Mouse (Mus musculus): Measurements from ENCODE around the gene Klf5. TPM values are rescaled to one million over a fixed set of nuclear protein-coding genes. Genes with fewer than 3 reads are reported as not detected.

Gene Klf5
- polyA plus RNA-seq, 1 experiment = 52.0 TPM

DNA sequence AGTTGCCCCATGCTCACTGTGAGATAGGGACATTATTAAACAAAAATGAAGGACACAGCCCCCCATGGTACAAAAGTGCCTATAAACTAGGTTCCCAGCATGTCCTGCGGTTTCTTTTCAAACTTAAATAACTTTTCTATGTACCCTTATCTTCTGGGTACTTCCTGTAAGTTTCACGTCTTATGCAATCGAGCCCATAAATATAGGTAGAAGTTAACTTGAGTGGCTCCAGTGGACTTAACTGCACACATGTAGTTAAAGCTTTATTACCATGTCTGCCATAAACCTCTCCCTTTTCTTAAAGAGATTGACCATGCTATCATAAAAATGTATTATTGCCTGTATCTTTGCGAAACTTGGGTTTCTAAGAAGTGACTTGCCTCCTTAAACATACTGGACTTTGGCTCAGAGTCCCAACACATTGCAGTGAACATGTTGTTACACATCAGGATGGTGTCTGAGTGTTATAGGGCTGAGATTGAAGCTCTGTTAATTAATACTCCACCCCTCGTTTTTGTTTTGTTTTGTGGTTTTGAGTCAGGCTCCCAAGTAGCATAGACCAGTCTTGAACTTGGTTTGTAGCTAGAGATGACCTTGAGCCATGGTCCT, 17.6 kb upstream of the Klf5 start:
- Histone ChIP-seq H3ac (ENCODE audit: control insufficient read depth, insufficient read length) (no peak overlapping the region), H3K4me3 (no peak overlapping the region), H3K79me2 (ENCODE audit: control insufficient read depth, insufficient read depth) (no peaks in the 10 kb centered on the region), H3K27me3 (ENCODE audit: control insufficient read depth, insufficient read depth, insufficient read length) (no peaks in the 10 kb centered on the region), H3K4me2 (ENCODE audit: low read depth) (no peak overlapping the region), H3K36me3 (ENCODE audit: control insufficient read depth, insufficient read depth) (no peaks in the 10 kb centered on the region)
- TF ChIP-seq MYOG (IDR thresholded peaks at IDR 0.05; ENCODE audit: control insufficient read depth in 1 of 3, insufficient read depth in 1 of 3, insufficient read length in 2 of 3, low read depth in 2 of 3) (no peak), TCF12 (IDR thresholded peaks at IDR 0.05; ENCODE audit: insufficient read depth, poor library complexity, severe bottlenecking) (no peak), POLR2AphosphoS2 (IDR thresholded peaks at IDR 0.05; ENCODE audit: insufficient read length, low read depth) (no peak)

DNA sequence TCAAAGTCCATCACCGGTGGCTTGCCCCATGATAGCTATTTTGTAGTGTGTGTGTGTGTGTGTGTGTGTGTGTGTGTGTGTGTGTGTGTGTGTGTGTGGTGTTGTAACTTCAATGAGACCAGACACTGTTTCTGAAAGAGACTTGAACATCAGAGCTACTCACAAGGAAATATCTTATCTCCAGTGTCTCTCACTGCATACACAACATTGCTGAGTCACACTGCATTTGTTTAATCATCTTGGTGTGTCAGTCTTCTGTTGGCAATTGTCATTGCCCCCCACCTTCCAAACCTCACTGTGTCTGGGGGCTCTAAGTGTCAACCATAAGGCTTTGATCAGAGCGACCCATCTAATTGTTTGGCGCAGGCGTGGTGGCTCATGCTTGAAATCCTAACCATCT, 13.0 kb upstream of the Klf5 start:
- Histone ChIP-seq H3K27me3 (ENCODE audit: control insufficient read depth, insufficient read depth, insufficient read length) (no peaks in the 10 kb centered on the region), H3K79me2 (ENCODE audit: control insufficient read depth, insufficient read depth) (no peaks in the 10 kb centered on the region), H3K36me3 (ENCODE audit: control insufficient read depth, insufficient read depth) (no peaks in the 10 kb centered on the region), H3K4me2 (ENCODE audit: low read depth) (no peak overlapping the region), H3K4me3 (no peak overlapping the region), H3ac (ENCODE audit: control insufficient read depth, insufficient read length) (no peak overlapping the region)
- TF ChIP-seq POLR2AphosphoS2 (IDR thresholded peaks at IDR 0.05; ENCODE audit: insufficient read length, low read depth) = no peak
- no peak for TF ChIP-seq CEBPB (IDR thresholded peaks at IDR 0.05; ENCODE audit: insufficient read depth, poor library complexity, severe bottlenecking)
- TF ChIP-seq POLR2A (IDR thresholded peaks at IDR 0.05; ENCODE audit: insufficient read length, low read depth) = no peak
- TF ChIP-seq MAX (IDR thresholded peaks at IDR 0.05; ENCODE audit: low read depth) = no peak
- TF ChIP-seq TCF3 (IDR thresholded peaks at IDR 0.05; ENCODE audit: insufficient read length, low read depth) = no peak
- TF ChIP-seq USF1 (IDR thresholded peaks at IDR 0.05; ENCODE audit: low read depth) = no peak
- no peak for TF ChIP-seq SRF (IDR thresholded peaks at IDR 0.05; ENCODE audit: control insufficient read depth, insufficient read length, low read depth)
- TF ChIP-seq REST (IDR thresholded peaks at IDR 0.05; ENCODE audit: insufficient read depth, insufficient read length) = no peak

DNA sequence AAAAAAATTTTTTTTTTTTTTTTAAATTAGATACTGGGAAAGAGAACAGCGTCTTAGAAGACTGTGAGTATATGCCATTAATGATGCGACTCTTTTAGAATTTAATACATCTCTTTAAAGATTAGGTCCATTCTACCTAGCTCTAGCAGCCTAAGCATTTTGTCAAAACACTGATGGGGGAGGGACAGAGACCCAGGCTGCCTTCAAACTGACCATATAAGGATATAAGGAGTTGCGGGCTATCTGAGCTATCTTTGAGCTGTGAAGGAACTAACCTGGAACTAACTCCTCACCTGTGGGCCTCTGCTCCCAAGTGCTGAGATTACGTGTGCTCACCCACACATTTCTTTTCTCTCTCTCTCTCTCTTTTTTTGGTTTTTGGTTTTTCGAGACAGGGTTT, 6.3 kb upstream of the Klf5 start:
- no peak overlapping the region for H3K4me2 ChIP-seq (ENCODE audit: low read depth)
- no peaks in the 10 kb centered on the region for H3K27me3 ChIP-seq (ENCODE audit: control insufficient read depth, insufficient read depth, insufficient read length)
- no peaks in the 10 kb centered on the region for H3K79me2 ChIP-seq (ENCODE audit: control insufficient read depth, insufficient read depth)
- TF ChIP-seq SRF (IDR thresholded peaks at IDR 0.05; ENCODE audit: control insufficient read depth, insufficient read length, low read depth) (no peak), CEBPB (IDR thresholded peaks at IDR 0.05; ENCODE audit: insufficient read depth, poor library complexity, severe bottlenecking) (no peak), POLR2AphosphoS2 (IDR thresholded peaks at IDR 0.05; ENCODE audit: insufficient read length, low read depth) (no peak), POLR2A (IDR thresholded peaks at IDR 0.05; ENCODE audit: insufficient read length, low read depth) (no peak), TCF12 (IDR thresholded peaks at IDR 0.05; ENCODE audit: insufficient read depth, poor library complexity, severe bottlenecking) (no peak), E2F4 (IDR thresholded peaks at IDR 0.05; ENCODE audit: insufficient read depth) (no peak), TCF3 (IDR thresholded peaks at IDR 0.05; ENCODE audit: insufficient read length, low read depth) (no peak), USF1 (IDR thresholded peaks at IDR 0.05; ENCODE audit: low read depth) (no peak), MYOD1 (IDR thresholded peaks at IDR 0.05; ENCODE audit: control insufficient read depth in 1 of 3, insufficient read length in 2 of 3, low read depth in 2 of 3) (no peak), REST (IDR thresholded peaks at IDR 0.05; ENCODE audit: insufficient read depth, insufficient read length) (no peak), MYOG (IDR thresholded peaks at IDR 0.05; ENCODE audit: control insufficient read depth in 1 of 3, insufficient read depth in 1 of 3, insufficient read length in 2 of 3, low read depth in 2 of 3) (no peak), MAX (IDR thresholded peaks at IDR 0.05; ENCODE audit: low read depth) (no peak)
- H3ac ChIP-seq (ENCODE audit: control insufficient read depth, insufficient read length) = no peak overlapping the region
- H3K36me3 ChIP-seq (ENCODE audit: control insufficient read depth, insufficient read depth) = no peaks in the 10 kb centered on the region
- H3K4me3 ChIP-seq = no peak overlapping the region

DNA sequence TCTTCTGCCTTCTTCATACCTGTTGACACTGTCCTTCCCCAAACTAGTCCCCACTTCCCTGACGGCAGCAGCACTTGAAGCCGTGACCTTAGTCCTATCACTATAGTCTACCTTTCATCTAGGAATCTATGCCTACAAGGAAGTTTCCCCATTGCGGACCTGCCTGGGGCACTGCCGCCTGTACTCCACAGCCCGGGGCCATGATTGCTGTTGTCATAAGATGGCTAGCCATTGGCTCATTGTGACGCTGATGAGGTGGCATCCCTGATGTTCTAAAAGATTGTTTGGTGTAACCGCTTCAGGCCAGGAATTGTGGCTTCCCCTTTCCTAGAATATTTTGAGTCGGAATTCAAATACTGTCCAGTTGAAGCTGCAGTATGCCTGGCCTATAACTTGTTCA, 4.1 kb upstream of the Klf5 start:
- Histone ChIP-seq H3ac (ENCODE audit: control insufficient read depth, insufficient read length) (no peak overlapping the region), H3K4me3 (no peak overlapping the region), H3K27me3 (ENCODE audit: control insufficient read depth, insufficient read depth, insufficient read length) (no peaks in the 10 kb centered on the region), H3K36me3 (ENCODE audit: control insufficient read depth, insufficient read depth) (no peaks in the 10 kb centered on the region), H3K79me2 (ENCODE audit: control insufficient read depth, insufficient read depth) (peaks cover 3% of the 10 kb centered on the region), H3K4me2 (ENCODE audit: low read depth) (no peak overlapping the region)
- TF ChIP-seq TCF12 (IDR thresholded peaks at IDR 0.05; ENCODE audit: insufficient read depth, poor library complexity, severe bottlenecking) (no peak), POLR2AphosphoS2 (IDR thresholded peaks at IDR 0.05; ENCODE audit: insufficient read length, low read depth) (no peak), USF1 (IDR thresholded peaks at IDR 0.05; ENCODE audit: low read depth) (no peak), E2F4 (IDR thresholded peaks at IDR 0.05; ENCODE audit: insufficient read depth) (no peak), MYOG (IDR thresholded peaks at IDR 0.05; ENCODE audit: control insufficient read depth in 1 of 3, insufficient read depth in 1 of 3, insufficient read length in 2 of 3, low read depth in 2 of 3) (no peak), CEBPB (IDR thresholded peaks at IDR 0.05; ENCODE audit: insufficient read depth, poor library complexity, severe bottlenecking) (no peak), REST (IDR thresholded peaks at IDR 0.05; ENCODE audit: insufficient read depth, insufficient read length) (no peak), POLR2A (IDR thresholded peaks at IDR 0.05; ENCODE audit: insufficient read length, low read depth) (no peak), MAX (IDR thresholded peaks at IDR 0.05; ENCODE audit: low read depth) (no peak), MYOD1 (IDR thresholded peaks at IDR 0.05; ENCODE audit: control insufficient read depth in 1 of 3, insufficient read length in 2 of 3, low read depth in 2 of 3) (no peak), TCF3 (IDR thresholded peaks at IDR 0.05; ENCODE audit: insufficient read length, low read depth) (no peak), SRF (IDR thresholded peaks at IDR 0.05; ENCODE audit: control insufficient read depth, insufficient read length, low read depth) (no peak)
